Mouse (Mus musculus) heart, adult 2 months (tissue): ENCODE measurements at regions not wholly inside any gene's neighbourhood (a gene's known extent, or its start where the extent isn't known, plus 50 kb on each side); places are given as distances from the start of the nearest gene placed in this dataset.

Source experiments
- DNase-seq, 2 experiments: peaks; one replicate each; pipeline ENCODE4 v3.0.0; 2021
- H3K27ac ChIP-seq: fragments of 200-600 bp; 2 replicates; pipeline ENCODE4 v1.8.1; 2022
- H3K27me3 ChIP-seq: fragments of 200-500 bp; 2 replicates; pipeline ENCODE4 v1.6.1; 2012; ENCODE audit warnings: mild to moderate bottlenecking, low read length, inconsistent platforms, mixed read lengths; ENCODE audit not compliant: control insufficient read depth, insufficient read depth
- H3K36me3 ChIP-seq: fragments of 200-500 bp; 2 replicates; pipeline ENCODE4 v1.6.1; 2012; ENCODE audit warnings: low read length, inconsistent platforms; ENCODE audit not compliant: control insufficient read depth, insufficient read depth
- H3K4me1 ChIP-seq: fragments of 200-500 bp; 2 replicates; pipeline ENCODE4 v1.6.1; 2011; ENCODE audit warnings: low read length; ENCODE audit not compliant: control insufficient read depth, insufficient read depth
- H3K4me3 ChIP-seq: fragments of 200-600 bp; 2 replicates; pipeline ENCODE4 v1.8.1; 2022
- H3K79me2 ChIP-seq: fragments of 200-500 bp; replicated peaks from 2 replicates; pipeline ENCODE4 v1.6.1; 2012; ENCODE audit warnings: mild to moderate bottlenecking, inconsistent platforms, low read length, moderate library complexity, mixed read lengths; ENCODE audit not compliant: control insufficient read depth, insufficient read depth
- H3K9ac ChIP-seq: fragments of 200-500 bp; 2 replicates; pipeline ENCODE4 v1.6.1; 2012; ENCODE audit warnings: low read depth, mild to moderate bottlenecking, control low read depth, inconsistent platforms, low read length, mixed read lengths
- CTCF ChIP-seq: fragments of 200-600 bp; IDR thresholded peaks from 2 replicates; pipeline ENCODE4 v1.8.1; 2022; ENCODE audit warnings: antibody characterized with exemption, mild to moderate bottlenecking, moderate library complexity
- EP300 ChIP-seq: fragments of 200-500 bp; IDR thresholded peaks from 2 replicates; pipeline ENCODE4 v1.6.1; 2011; ENCODE audit warnings: low read depth, low read length, control low read depth; ENCODE audit not compliant: insufficient read depth
- POLR2A ChIP-seq: fragments of 200-500 bp; IDR thresholded peaks from 2 replicates; pipeline ENCODE4 v1.6.1; 2011; ENCODE audit warnings: mild to moderate bottlenecking, low read depth, low read length, control low read depth; ENCODE audit not compliant: insufficient read depth
- WGBS: fragments of 180-500 bp; shearing (Covaris S2); methylation state at CpG from one replicate; pipeline ENCODE4 v1.1.7; 2018; 5-methylcytosine and 5-hydroxymethylcytosine counted together
- intact Hi-C: fragments of 180-260 bp; cut with DNase I; formaldehyde crosslinking; loops from one replicate; pipeline ENCODE4 v1.15.1; 2025

GRCm38 (mm10) chr5:133062481-133062880 is 519.3 kb upstream of the Auts2 start:
- intact Hi-C loops: no loop called here
- WGBS: 63% methylated on average over 3 of the region's 3 CpGs
- DNase-seq: no peak
- Histone ChIP-seq H3K36me3 (no peaks in the 10 kb centered on the region), H3K27ac (no peak overlapping the region), H3K27me3 (no peaks in the 10 kb centered on the region), H3K4me3 (no peak overlapping the region), H3K9ac (no peak overlapping the region), H3K4me1 (no peaks in the 10 kb centered on the region), H3K79me2 (no peaks in the 10 kb centered on the region)
- TF ChIP-seq POLR2A: no peak
- no peak for TF ChIP-seq CTCF
- TF ChIP-seq EP300: no peak

- DNase-seq: no peak
- no peaks in the 10 kb centered on the region for H3K4me1 ChIP-seq
- no peak overlapping the region for H3K27ac ChIP-seq
- WGBS: 95% methylated on average over 4 of the region's 4 CpGs
- intact Hi-C loops: no loop called here
- no peaks in the 10 kb centered on the region for H3K27me3 ChIP-seq
- H3K4me3 ChIP-seq: no peak overlapping the region
- no peak overlapping the region for H3K9ac ChIP-seq
- H3K36me3 ChIP-seq: no peaks in the 10 kb centered on the region
- no peak for TF ChIP-seq CTCF
- no peak for TF ChIP-seq EP300
- no peak for TF ChIP-seq POLR2A
- no peaks in the 10 kb centered on the region for H3K79me2 ChIP-seq
These were observed 504.3 kb upstream of the Auts2 start for GRCm38 (mm10) chr5:133047456-133047855.

- H3K27ac ChIP-seq: no peak overlapping the region
- H3K36me3 ChIP-seq: no peaks in the 10 kb centered on the region
- WGBS: 70% methylated on average over 9 of the region's 9 CpGs
- intact Hi-C loops: no loop called here
- TF ChIP-seq POLR2A: no peak
- no peak for TF ChIP-seq CTCF
- TF ChIP-seq EP300: no peak
- H3K79me2 ChIP-seq: no peaks in the 10 kb centered on the region
- H3K4me3 ChIP-seq: no peak overlapping the region
- H3K4me1 ChIP-seq: no peaks in the 10 kb centered on the region
- no peaks in the 10 kb centered on the region for H3K27me3 ChIP-seq
- DNase-seq: no peak
- H3K9ac ChIP-seq: no peak overlapping the region
These were observed 502.5 kb upstream of the Auts2 start for GRCm38 (mm10) chr5:133045637-133046036.

GRCm38 (mm10) chr5:133027590-133027989 is 484.4 kb upstream of the Auts2 start:
- Histone ChIP-seq H3K9ac (no peak overlapping the region), H3K27ac (no peak overlapping the region), H3K27me3 (no peaks in the 10 kb centered on the region), H3K79me2 (no peaks in the 10 kb centered on the region), H3K4me3 (no peak overlapping the region), H3K36me3 (no peaks in the 10 kb centered on the region), H3K4me1 (no peaks in the 10 kb centered on the region)
- TF ChIP-seq CTCF (0 out of 2 replicates have a peak, but pooled peaks have one; percentile 2), POLR2A (no peak), EP300 (no peak)
- 88% methylated on average over 4 of the region's 4 CpGs for WGBS
- DNase-seq: no peak
- intact Hi-C loops: no loop called here

GRCm38 (mm10) chr5:133025121-133025520 is 482.0 kb upstream of the Auts2 start:
- Histone ChIP-seq H3K27me3 (no peaks in the 10 kb centered on the region), H3K27ac (no peak overlapping the region), H3K36me3 (no peaks in the 10 kb centered on the region), H3K9ac (no peak overlapping the region), H3K79me2 (no peaks in the 10 kb centered on the region), H3K4me3 (no peak overlapping the region), H3K4me1 (no peaks in the 10 kb centered on the region)
- TF ChIP-seq POLR2A: no peak
- no peak for TF ChIP-seq EP300
- no peak for TF ChIP-seq CTCF
- no peak for DNase-seq
- 65% methylated on average over 4 of the region's 4 CpGs for WGBS
- intact Hi-C loops: no loop called here

GRCm38 (mm10) chr5:133020821-133021220 is 477.7 kb upstream of the Auts2 start:
- no peak for DNase-seq
- TF ChIP-seq POLR2A: no peak
- Histone ChIP-seq H3K4me1 (no peaks in the 10 kb centered on the region), H3K27ac (no peak overlapping the region), H3K9ac (no peak overlapping the region), H3K27me3 (no peaks in the 10 kb centered on the region), H3K36me3 (no peaks in the 10 kb centered on the region), H3K4me3 (no peak overlapping the region), H3K79me2 (no peaks in the 10 kb centered on the region)
- intact Hi-C loops: no loop called here
